Comparison of ENCODE assay signal across 17 mouse cellular contexts in genomic region chr9:102770190-102770589, GRCm38 (mm10). TPM values are rescaled to one million over a fixed set of nuclear protein-coding genes. Genes with fewer than 3 reads are reported as not detected.
"Had no signal": no experiment of that assay in that cellular context is flagged by ENCODE, and none has a peak within 500 bp of the region (broad histone marks: within the 10 kb centered on the region; RNA-seq: fewer than 3 reads in every experiment).

No protein-coding gene starts in this region.

- H3K4me3 ChIP-seq: limb, embryonic 12.5 days; limb, embryonic 15.5 days; liver, embryonic 13.5 days; midbrain, embryonic 12.5 days; midbrain, embryonic 15.5 days; myocyte; neural tube, embryonic 13.5 days had no signal

- H3K36me3 ChIP-seq: limb, embryonic 12.5 days; limb, embryonic 15.5 days; liver, embryonic 13.5 days; midbrain, embryonic 12.5 days; midbrain, embryonic 15.5 days; neural tube, embryonic 13.5 days had no signal

- H3K27ac ChIP-seq: limb, embryonic 12.5 days; limb, embryonic 15.5 days; liver, embryonic 13.5 days; midbrain, embryonic 12.5 days; midbrain, embryonic 15.5 days; neural tube, embryonic 13.5 days had no signal

- DNase-seq: kidney, adult 9 months; kidney, postnatal 14 days; kidney, postnatal 4 days; left cerebral cortex, postnatal 4 days; liver, embryonic 13.5 days; lung, adult 2 months; lung, postnatal 14 days; lung, postnatal 4 days; retina, postnatal 1 day; thymus, postnatal 25 days had no signal

- H3K9me3 ChIP-seq: limb, embryonic 15.5 days; liver, embryonic 13.5 days; midbrain, embryonic 12.5 days; midbrain, embryonic 15.5 days; neural tube, embryonic 13.5 days had no signal

- ATAC-seq: midbrain, embryonic 15.5 days had no signal

- H3K4me2 ChIP-seq: limb, embryonic 12.5 days; limb, embryonic 15.5 days; liver, embryonic 13.5 days; midbrain, embryonic 12.5 days; midbrain, embryonic 15.5 days; neural tube, embryonic 13.5 days had no signal

- H3K9ac ChIP-seq: limb, embryonic 12.5 days; limb, embryonic 15.5 days; liver, embryonic 13.5 days; midbrain, embryonic 12.5 days; midbrain, embryonic 15.5 days; neural tube, embryonic 13.5 days had no signal

- H3K27me3 ChIP-seq: limb, embryonic 12.5 days; limb, embryonic 15.5 days; liver, embryonic 13.5 days; midbrain, embryonic 12.5 days; midbrain, embryonic 15.5 days; neural tube, embryonic 13.5 days had no signal

RNA-seq across cellular contexts. Expression of gene Amotl2, which starts 53.7 kb away (rescaled TPM):
- total RNA-seq: megakaryocyte-erythroid progenitor cell, adult 5-6 weeks had no signal
